Comparison of ENCODE assay signal across 12 mouse cellular contexts in the genomic region with DNA sequence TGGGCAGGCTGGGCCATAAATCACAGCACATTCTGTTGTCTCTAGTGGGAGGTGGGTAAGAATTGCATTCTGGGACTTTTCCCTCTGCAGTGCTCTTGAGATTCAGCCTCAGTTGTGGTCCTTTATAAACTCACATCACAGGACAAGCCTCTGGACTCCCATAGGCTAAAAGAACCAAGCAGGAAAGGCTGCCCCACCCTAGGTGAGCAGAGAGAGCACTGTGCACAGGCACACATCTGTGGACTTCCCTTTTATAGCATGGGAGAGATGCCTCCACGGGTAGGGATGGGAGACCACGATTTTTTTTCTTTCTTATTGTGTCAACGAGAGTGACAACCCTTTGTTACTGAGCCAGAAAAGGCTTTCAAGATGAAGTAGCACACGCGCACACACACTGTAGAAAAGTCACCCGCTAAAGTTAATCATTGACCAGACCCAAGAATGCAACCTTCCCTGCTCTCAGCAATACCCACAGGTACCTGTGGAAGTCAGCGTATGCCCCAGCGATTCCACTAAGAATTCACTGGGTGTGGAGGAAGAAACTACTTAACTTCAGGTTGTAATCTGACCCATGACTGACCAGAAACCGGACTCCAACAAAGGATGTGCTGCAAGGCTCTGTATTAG. TPM values are rescaled to one million over a fixed set of nuclear protein-coding genes. Genes with fewer than 3 reads are reported as not detected.
A peak's percentile ranks its signal among the peaks of the same experiment; 100 is the strongest.
DNase-seq lines count a peak whose midpoint lies in the region; ATAC-seq and TF ChIP-seq lines count a peak whose summit lies in the region.
"Had no signal": no experiment of that assay in that cellular context is flagged by ENCODE, and none has a peak within 500 bp of the region (broad histone marks: within the 10 kb centered on the region; RNA-seq: fewer than 3 reads in every experiment).

No protein-coding gene starts in this region.

- ATAC-seq in kidney, embryonic 15.5 days (replicated peaks; ENCODE audit: low FRiP score) = peak; percentile 95
- ATAC-seq in liver, postnatal 0 days = peak; percentile 77
- ATAC-seq in megakaryocyte-erythroid progenitor cell, adult 5-6 weeks (replicated peaks; ENCODE audit: low FRiP score, low TSS enrichment, poor library complexity, severe bottlenecking) = no peak
- ATAC-seq: activated CD4-positive, CD25-positive, alpha-beta regulatory T cell, adult 4 months had no signal

- no peaks in the 10 kb centered on the region for H3K27me3 ChIP-seq in kidney, embryonic 15.5 days
- H3K27me3 ChIP-seq in liver, postnatal 0 days (ENCODE audit: insufficient read depth, low read length) = no peaks in the 10 kb centered on the region
- H3K27me3 ChIP-seq: CH12.LX; limb, embryonic 12.5 days had no signal

- 36% methylated on average over 9 of the region's 9 CpGs for WGBS in kidney, embryonic 15.5 days
- 41% methylated on average over 9 of the region's 9 CpGs for WGBS in liver, postnatal 0 days (ENCODE audit: insufficient replicate concordance)

- H3K4me2 ChIP-seq in kidney, embryonic 15.5 days = peak overlapping the region; percentile 40
- H3K4me2 ChIP-seq in liver, postnatal 0 days (ENCODE audit: low read depth, low read length) = peak overlapping the region; percentile 16; the same call in 1 of the 2 replicates
- H3K4me2 ChIP-seq: limb, embryonic 12.5 days had no signal

- H3K36me3 ChIP-seq in kidney, embryonic 15.5 days = no peaks in the 10 kb centered on the region
- no peaks in the 10 kb centered on the region for H3K36me3 ChIP-seq in liver, postnatal 0 days (replicated peaks; ENCODE audit: insufficient read depth, low read length)
- H3K36me3 ChIP-seq: limb, embryonic 12.5 days had no signal

- DNase-seq in urinary bladder, postnatal 14 days (ENCODE audit: low spot score) = peak; percentile 52
- no peak for DNase-seq in urinary bladder, postnatal 10 days (ENCODE audit: low spot score)
- no peak for DNase-seq in liver, postnatal 0 days
- peak; percentile 83 for DNase-seq in yolk sac, embryonic 10.5 days (ENCODE audit: low spot score)
- no peak for DNase-seq in spleen, adult 18-20 months
- DNase-seq in thymus, adult 18-20 months = no peak
- DNase-seq: heart, postnatal 4 days had no signal

- TF ChIP-seq EP300 in liver, postnatal 0 days (IDR thresholded peaks at IDR 0.05; ENCODE audit: low read depth) = no peak

- peaks cover 34% of the 10 kb centered on the region for H3K4me1 ChIP-seq in kidney, embryonic 15.5 days
- peaks cover 6% of the 10 kb centered on the region; the same call in 1 of the 2 replicates for H3K4me1 ChIP-seq in liver, postnatal 0 days (ENCODE audit: insufficient read depth)

- H3K9ac ChIP-seq in kidney, embryonic 15.5 days = no peak overlapping the region
- no peak overlapping the region for H3K9ac ChIP-seq in liver, postnatal 0 days (replicated peaks)
- H3K9ac ChIP-seq: limb, embryonic 12.5 days had no signal

- peak overlapping the region; percentile 95 for H3K27ac ChIP-seq in kidney, embryonic 15.5 days
- H3K27ac ChIP-seq in liver, postnatal 0 days (ENCODE audit: low read depth) = no peak overlapping the region
- H3K27ac ChIP-seq: limb, embryonic 12.5 days had no signal

- no peak overlapping the region for H3K4me3 ChIP-seq in kidney, embryonic 15.5 days (replicated peaks)
- no peak overlapping the region for H3K4me3 ChIP-seq in liver, postnatal 0 days (ENCODE audit: low read depth, low read length)
- H3K4me3 ChIP-seq: limb, embryonic 12.5 days had no signal

- no peaks in the 10 kb centered on the region for H3K9me3 ChIP-seq in kidney, embryonic 15.5 days (replicated peaks)
- no peaks in the 10 kb centered on the region for H3K9me3 ChIP-seq in liver, postnatal 0 days (ENCODE audit: low read length)

- TF ChIP-seq CTCF in liver, postnatal 0 days (IDR thresholded peaks at IDR 0.05; ENCODE audit: low read depth) = no peak

RNA-seq across cellular contexts. Expression of gene Cd2ap, which starts 32.4 kb away (rescaled TPM):
- polyA plus RNA-seq in kidney, embryonic 15.5 days (2015; fragmentation: Nextera tagmentation; extraction: Ambion mirVana) = 34.2 and 39.9 TPM in 2 replicates
- 8.9 and 9.2 TPM in 2 replicates for polyA plus RNA-seq in liver, postnatal 0 days (2015; fragmentation: Nextera tagmentation; extraction: Ambion mirVana)
- 15.0 and 15.9 TPM in 2 replicates for total RNA-seq in megakaryocyte-erythroid progenitor cell, adult 5-6 weeks (2014; fragmentation: Nextera tagmentation)
- total RNA-seq in megakaryocyte-erythroid progenitor cell, adult 5-6 weeks (2017) = 12.3 and 12.8 TPM in 2 replicates

Comparison
In these comparisons a context has a peak if more than half of its experiments do, and no peak if none do; other contexts are left out.
1. DNase-seq: peak in urinary bladder, postnatal 14 days (single experiment) and yolk sac, embryonic 10.5 days (single experiment); none in urinary bladder, postnatal 10 days (single experiment), liver, postnatal 0 days (single experiment), spleen, adult 18-20 months (0 of 2) and thymus, adult 18-20 months (0 of 2).